Mouse (Mus musculus): Measurements from ENCODE around the gene Spata2. TPM values are rescaled to one million over a fixed set of nuclear protein-coding genes. Genes with fewer than 3 reads are reported as not detected.

Spata2 gene
- polyA plus RNA-seq, 1 experiment from 2014 or later = 11.7 TPM

- 12% methylated on average over 5 of the region's 5 CpGs for WGBS
- ATAC-seq (ENCODE audit: insufficient number of reproducible peaks, insufficient read depth, low FRiP score, low read depth) = no peak
- no peak overlapping the region for H3K27ac ChIP-seq (replicated peaks in 1 of 2; ENCODE audit: control insufficient read depth in 1 of 2, insufficient read depth in 1 of 2, low read depth in 2 of 2, low read length in 2 of 2)
Observed at GRCm38 (mm10) chr2:167528278-167528677, 35.6 kb upstream of the Spata2 start.

DNA sequence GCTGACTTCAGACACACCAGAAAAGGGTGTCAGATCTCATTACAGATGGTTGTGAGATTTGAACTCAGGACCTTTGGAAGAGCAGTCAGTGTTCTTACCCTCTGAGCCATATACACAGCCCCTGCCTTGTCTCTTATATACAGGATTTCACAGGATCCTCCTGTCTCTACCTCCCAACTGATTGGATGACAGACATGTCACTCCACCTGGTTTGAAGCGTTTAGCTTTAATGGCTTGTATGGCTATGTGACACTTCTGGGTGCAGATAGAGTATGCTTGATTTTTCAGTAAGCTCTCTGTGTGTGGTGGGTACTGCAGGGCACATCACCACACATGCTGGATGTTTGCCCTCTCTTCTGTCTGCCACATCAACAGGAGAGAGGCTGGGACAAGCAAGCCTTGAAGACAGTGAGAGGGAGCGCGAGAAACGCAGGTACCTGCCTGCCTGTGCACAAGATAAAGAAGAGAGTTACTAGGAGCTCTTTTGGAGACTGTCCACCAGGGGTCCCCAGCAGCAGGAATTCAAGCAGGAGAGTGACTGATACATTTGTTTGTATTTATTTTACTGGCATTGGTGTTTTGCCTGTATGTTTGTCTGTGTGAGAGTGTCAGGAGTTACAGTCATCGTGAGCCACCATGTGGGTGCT is 27.0 kb upstream of the Spata2 start:
- no peak overlapping the region for H3K4me3 ChIP-seq (ENCODE audit: control insufficient read depth in 1 of 2, insufficient read depth in 1 of 2, low read depth in 1 of 2, low read length in 2 of 2)
- no peak overlapping the region for H3K27ac ChIP-seq (replicated peaks in 1 of 2; ENCODE audit: control insufficient read depth in 1 of 2, insufficient read depth in 1 of 2, low read depth in 2 of 2, low read length in 2 of 2)
- H3K4me1 ChIP-seq (ENCODE audit: control insufficient read depth in 2 of 2, insufficient read depth in 2 of 2, low read length in 2 of 2) = peaks cover 0 to 1% of the 10 kb centered on the region in 2 experiments; a peak in 1 of 4 replicates
- peaks cover 48% of the 10 kb centered on the region for H3K36me3 ChIP-seq (ENCODE audit: control insufficient read depth, insufficient read depth, low read length)
- no peak overlapping the region for H3K4me2 ChIP-seq (ENCODE audit: low read length)
- H3K9ac ChIP-seq (ENCODE audit: low read length) = no peak overlapping the region
- 61% methylated on average over 5 of the region's 5 CpGs for WGBS
- ATAC-seq (ENCODE audit: insufficient number of reproducible peaks, insufficient read depth, low FRiP score, low read depth) = no peak
- H3K9me3 ChIP-seq (ENCODE audit: control insufficient read depth, low read length) = no peaks in the 10 kb centered on the region
- H3K27me3 ChIP-seq (ENCODE audit: control insufficient read depth, insufficient read depth, low read length) = no peaks in the 10 kb centered on the region

More at GRCm38 (mm10) chr2:167528278-167528677, 35.6 kb upstream of the Spata2 start:
- Histone ChIP-seq H3K9me3 (ENCODE audit: control insufficient read depth, low read length) (no peaks in the 10 kb centered on the region), H3K4me3 (ENCODE audit: control insufficient read depth in 1 of 2, insufficient read depth in 1 of 2, low read depth in 1 of 2, low read length in 2 of 2) (no peak overlapping the region), H3K4me1 (ENCODE audit: control insufficient read depth in 2 of 2, insufficient read depth in 2 of 2, low read length in 2 of 2) (no peaks in the 10 kb centered on the region; a peak in 1 of 4 replicates), H3K9ac (ENCODE audit: low read length) (no peak overlapping the region), H3K4me2 (ENCODE audit: low read length) (no peak overlapping the region), H3K27me3 (ENCODE audit: control insufficient read depth, insufficient read depth, low read length) (no peaks in the 10 kb centered on the region), H3K36me3 (ENCODE audit: control insufficient read depth, insufficient read depth, low read length) (no peaks in the 10 kb centered on the region)

GRCm38 (mm10) chr2:167515688-167516087 is 23.0 kb upstream of the Spata2 start:
- 90% methylated on average over 5 of the region's 5 CpGs for WGBS
- no peaks in the 10 kb centered on the region for H3K9me3 ChIP-seq (ENCODE audit: control insufficient read depth, low read length)
- H3K27me3 ChIP-seq (ENCODE audit: control insufficient read depth, insufficient read depth, low read length) = no peaks in the 10 kb centered on the region
- H3K36me3 ChIP-seq (ENCODE audit: control insufficient read depth, insufficient read depth, low read length) = peaks cover 88% of the 10 kb centered on the region
- no peak overlapping the region for H3K4me2 ChIP-seq (ENCODE audit: low read length)
- H3K9ac ChIP-seq (ENCODE audit: low read length) = no peak overlapping the region
- ATAC-seq (ENCODE audit: insufficient number of reproducible peaks, insufficient read depth, low FRiP score, low read depth) = no peak
- peaks cover 6 to 10% of the 10 kb centered on the region in 2 experiments; a peak in 3 of 4 replicates for H3K4me1 ChIP-seq (ENCODE audit: control insufficient read depth in 2 of 2, insufficient read depth in 2 of 2, low read length in 2 of 2)
- H3K4me3 ChIP-seq (ENCODE audit: control insufficient read depth in 1 of 2, insufficient read depth in 1 of 2, low read depth in 1 of 2, low read length in 2 of 2) = no peak overlapping the region
- H3K27ac ChIP-seq (replicated peaks in 1 of 2; ENCODE audit: control insufficient read depth in 1 of 2, insufficient read depth in 1 of 2, low read depth in 2 of 2, low read length in 2 of 2) = no peak overlapping the region

GRCm38 (mm10) chr2:167514641-167515040 is 22.0 kb upstream of the Spata2 start:
- Histone ChIP-seq H3K36me3 (ENCODE audit: control insufficient read depth, insufficient read depth, low read length) (peaks cover 94% of the 10 kb centered on the region), H3K4me3 (ENCODE audit: control insufficient read depth in 1 of 2, insufficient read depth in 1 of 2, low read depth in 1 of 2, low read length in 2 of 2) (no peak overlapping the region), H3K9me3 (ENCODE audit: control insufficient read depth, low read length) (no peaks in the 10 kb centered on the region), H3K27me3 (ENCODE audit: control insufficient read depth, insufficient read depth, low read length) (no peaks in the 10 kb centered on the region), H3K4me1 (ENCODE audit: control insufficient read depth in 2 of 2, insufficient read depth in 2 of 2, low read length in 2 of 2) (peaks cover 9 to 19% of the 10 kb centered on the region in 2 experiments), H3K9ac (ENCODE audit: low read length) (no peak overlapping the region), H3K4me2 (ENCODE audit: low read length) (no peak overlapping the region), H3K27ac (replicated peaks in 1 of 2; ENCODE audit: control insufficient read depth in 1 of 2, insufficient read depth in 1 of 2, low read depth in 2 of 2, low read length in 2 of 2) (no peak overlapping the region)
- no peak for ATAC-seq (ENCODE audit: insufficient number of reproducible peaks, insufficient read depth, low FRiP score, low read depth)
- 95% methylated on average over 4 of the region's 4 CpGs for WGBS

GRCm38 (mm10) chr2:167512970-167513369 is 20.3 kb upstream of the Spata2 start:
- ATAC-seq (ENCODE audit: insufficient number of reproducible peaks, insufficient read depth, low FRiP score, low read depth) = no peak
- 91% methylated on average over 5 of the region's 5 CpGs for WGBS
- Histone ChIP-seq H3K27ac (replicated peaks in 1 of 2; ENCODE audit: control insufficient read depth in 1 of 2, insufficient read depth in 1 of 2, low read depth in 2 of 2, low read length in 2 of 2) (no peak overlapping the region), H3K4me2 (ENCODE audit: low read length) (no peak overlapping the region), H3K4me1 (ENCODE audit: control insufficient read depth in 2 of 2, insufficient read depth in 2 of 2, low read length in 2 of 2) (peaks cover 9 to 19% of the 10 kb centered on the region in 2 experiments), H3K9me3 (ENCODE audit: control insufficient read depth, low read length) (no peaks in the 10 kb centered on the region), H3K27me3 (ENCODE audit: control insufficient read depth, insufficient read depth, low read length) (no peaks in the 10 kb centered on the region), H3K4me3 (ENCODE audit: control insufficient read depth in 1 of 2, insufficient read depth in 1 of 2, low read depth in 1 of 2, low read length in 2 of 2) (no peak overlapping the region), H3K36me3 (ENCODE audit: control insufficient read depth, insufficient read depth, low read length) (peaks cover 97% of the 10 kb centered on the region), H3K9ac (ENCODE audit: low read length) (no peak overlapping the region)

DNA sequence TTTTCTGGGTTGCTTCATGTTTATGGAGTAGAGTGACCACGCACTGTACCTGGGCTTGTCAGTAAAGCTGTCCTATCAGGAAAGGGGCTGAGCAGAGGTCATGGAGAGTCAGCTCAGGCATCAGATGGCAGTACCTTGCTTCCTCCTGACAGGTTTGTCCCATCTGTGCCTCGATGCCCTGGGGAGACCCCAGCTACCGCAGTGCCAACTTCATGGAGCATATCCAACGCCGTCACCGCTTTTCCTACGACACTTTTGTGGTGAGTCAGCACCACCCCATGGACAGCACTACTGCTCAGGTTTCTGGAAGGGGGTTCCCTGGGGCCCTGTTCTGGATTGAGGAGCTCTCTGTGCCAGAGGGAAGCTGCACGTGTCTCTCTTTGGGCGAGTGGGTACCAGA is 19.7 kb upstream of the Spata2 start:
- Histone ChIP-seq H3K9ac (ENCODE audit: low read length) (no peak overlapping the region), H3K27me3 (ENCODE audit: control insufficient read depth, insufficient read depth, low read length) (no peaks in the 10 kb centered on the region), H3K9me3 (ENCODE audit: control insufficient read depth, low read length) (no peaks in the 10 kb centered on the region), H3K27ac (replicated peaks in 1 of 2; ENCODE audit: control insufficient read depth in 1 of 2, insufficient read depth in 1 of 2, low read depth in 2 of 2, low read length in 2 of 2) (no peak overlapping the region), H3K4me3 (ENCODE audit: control insufficient read depth in 1 of 2, insufficient read depth in 1 of 2, low read depth in 1 of 2, low read length in 2 of 2) (no peak overlapping the region), H3K4me2 (ENCODE audit: low read length) (no peak overlapping the region), H3K36me3 (ENCODE audit: control insufficient read depth, insufficient read depth, low read length) (peaks cover 97% of the 10 kb centered on the region), H3K4me1 (ENCODE audit: control insufficient read depth in 2 of 2, insufficient read depth in 2 of 2, low read length in 2 of 2) (peaks cover 9 to 19% of the 10 kb centered on the region in 2 experiments)
- WGBS = 95% methylated on average over 9 of the region's 9 CpGs
- no peak for ATAC-seq (ENCODE audit: insufficient number of reproducible peaks, insufficient read depth, low FRiP score, low read depth)

DNA sequence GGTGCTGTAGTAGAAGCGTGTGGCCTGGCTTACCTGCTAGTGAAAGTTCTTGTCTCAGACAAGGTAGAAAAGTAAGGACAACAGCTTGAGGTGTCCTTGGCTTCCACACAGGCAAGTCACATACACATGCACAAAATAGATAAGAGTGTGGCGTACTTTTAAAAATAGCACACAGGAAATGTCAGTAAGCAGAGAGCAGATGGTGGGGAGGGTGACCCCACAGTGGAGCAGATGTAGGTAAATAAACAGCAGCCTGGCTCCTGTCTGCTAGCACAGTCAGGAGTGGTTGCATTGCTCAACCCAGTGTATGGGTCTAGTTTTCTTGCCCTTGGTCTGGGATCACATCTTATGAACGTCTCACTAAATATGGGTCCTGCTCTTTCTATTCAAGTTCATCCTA is 17.8 kb upstream of the Spata2 start:
- ATAC-seq (ENCODE audit: insufficient number of reproducible peaks, insufficient read depth, low FRiP score, low read depth) = peak; percentile 41

GRCm38 (mm10) chr2:167508569-167508968 is 15.9 kb upstream of the Spata2 start:
- H3K36me3 ChIP-seq (ENCODE audit: control insufficient read depth, insufficient read depth, low read length) = peaks cover 74% of the 10 kb centered on the region
- no peaks in the 10 kb centered on the region for H3K27me3 ChIP-seq (ENCODE audit: control insufficient read depth, insufficient read depth, low read length)
- ATAC-seq (ENCODE audit: insufficient number of reproducible peaks, insufficient read depth, low FRiP score, low read depth) = no peak
- no peak overlapping the region for H3K4me2 ChIP-seq (ENCODE audit: low read length)
- H3K9me3 ChIP-seq (ENCODE audit: control insufficient read depth, low read length) = no peaks in the 10 kb centered on the region
- H3K4me1 ChIP-seq (ENCODE audit: control insufficient read depth in 2 of 2, insufficient read depth in 2 of 2, low read length in 2 of 2) = peaks cover 10 to 37% of the 10 kb centered on the region in 2 experiments
- no peak overlapping the region for H3K4me3 ChIP-seq (ENCODE audit: control insufficient read depth in 1 of 2, insufficient read depth in 1 of 2, low read depth in 1 of 2, low read length in 2 of 2)
- WGBS = 95% methylated on average over 4 of the region's 4 CpGs
- H3K27ac ChIP-seq (replicated peaks in 1 of 2; ENCODE audit: control insufficient read depth in 1 of 2, insufficient read depth in 1 of 2, low read depth in 2 of 2, low read length in 2 of 2) = no peak overlapping the region
- no peak overlapping the region for H3K9ac ChIP-seq (ENCODE audit: low read length)

More for the DNA sequence above, 17.8 kb upstream of the Spata2 start:
- Histone ChIP-seq H3K4me1 (ENCODE audit: control insufficient read depth in 2 of 2, insufficient read depth in 2 of 2, low read length in 2 of 2) (peaks cover 9 to 29% of the 10 kb centered on the region in 2 experiments), H3K4me2 (ENCODE audit: low read length) (peak overlapping the region; percentile 45), H3K4me3 (ENCODE audit: control insufficient read depth in 1 of 2, insufficient read depth in 1 of 2, low read depth in 1 of 2, low read length in 2 of 2) (no peak overlapping the region), H3K27me3 (ENCODE audit: control insufficient read depth, insufficient read depth, low read length) (no peaks in the 10 kb centered on the region), H3K27ac (replicated peaks in 1 of 2; ENCODE audit: control insufficient read depth in 1 of 2, insufficient read depth in 1 of 2, low read depth in 2 of 2, low read length in 2 of 2) (peak overlapping the region; percentile 84 to 89), H3K9ac (ENCODE audit: low read length) (peak overlapping the region; percentile 54; the same call in 1 of the 2 replicates), H3K36me3 (ENCODE audit: control insufficient read depth, insufficient read depth, low read length) (peaks cover 90% of the 10 kb centered on the region), H3K9me3 (ENCODE audit: control insufficient read depth, low read length) (no peaks in the 10 kb centered on the region)
- WGBS = 20% methylated on average over 3 of the region's 3 CpGs
